Mouse (Mus musculus) T-helper 1 cell (primary cell): ENCODE data around the gene Jmy.
"Not testable (repeated sequence)": the region's sequence is repeated elsewhere in the genome, so short reads cannot be mapped to it uniquely, and the experiment has no call there.

ENCODE experiments used
- in situ Hi-C: fragments of 300-600 bp; cut with MboI, MseI; formaldehyde crosslinking; loops from one replicate; pipeline ENCODE4 v1.15.1; 2025; ENCODE audit warnings: high pct_unique_total_duplicates

Jmy gene

DNA sequence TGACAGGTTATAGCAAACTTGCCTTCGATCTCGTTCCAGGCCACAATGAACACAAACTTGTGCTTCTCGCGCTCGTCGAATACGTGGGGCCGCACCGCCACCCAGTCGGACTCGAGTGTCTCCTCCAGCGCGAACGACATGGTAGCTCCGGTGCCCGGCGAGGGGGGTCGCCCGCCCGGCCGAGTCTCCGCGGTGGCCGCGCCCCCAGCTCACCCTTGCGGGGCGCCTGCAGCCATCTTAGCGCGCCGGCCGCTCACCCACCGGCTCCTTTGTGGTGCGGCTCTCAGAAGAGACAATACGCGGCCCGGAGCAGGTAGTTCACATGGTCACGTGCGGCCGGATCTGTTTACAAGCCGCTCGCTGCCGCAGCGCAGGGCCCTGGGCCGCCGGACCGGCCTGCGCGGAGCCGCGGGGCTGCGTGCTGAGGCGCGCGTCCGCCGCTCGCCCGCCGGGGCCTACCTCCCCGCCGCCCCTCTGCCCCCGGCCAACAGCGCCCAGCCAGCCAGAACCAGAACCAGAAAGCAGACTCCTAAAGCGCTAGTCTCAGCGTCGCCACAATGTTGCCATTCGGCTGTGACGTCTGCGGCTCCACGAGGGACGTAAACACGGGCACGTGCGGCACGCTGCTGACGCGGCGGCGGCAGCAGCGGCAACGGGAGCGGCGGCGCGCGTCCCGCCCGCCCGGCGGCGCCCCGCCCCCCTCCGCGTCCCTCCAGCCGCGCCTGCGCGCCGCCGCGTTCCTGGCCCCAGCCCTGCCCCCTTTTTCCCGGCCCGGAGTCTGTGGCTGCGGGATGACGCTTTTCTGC is at the start of gene Jmy:
Gene Jmy (minus strand): TSS at position 642 of the 806 bp plus-strand sequence.
- in situ Hi-C loops, result no loop called here

DNA sequence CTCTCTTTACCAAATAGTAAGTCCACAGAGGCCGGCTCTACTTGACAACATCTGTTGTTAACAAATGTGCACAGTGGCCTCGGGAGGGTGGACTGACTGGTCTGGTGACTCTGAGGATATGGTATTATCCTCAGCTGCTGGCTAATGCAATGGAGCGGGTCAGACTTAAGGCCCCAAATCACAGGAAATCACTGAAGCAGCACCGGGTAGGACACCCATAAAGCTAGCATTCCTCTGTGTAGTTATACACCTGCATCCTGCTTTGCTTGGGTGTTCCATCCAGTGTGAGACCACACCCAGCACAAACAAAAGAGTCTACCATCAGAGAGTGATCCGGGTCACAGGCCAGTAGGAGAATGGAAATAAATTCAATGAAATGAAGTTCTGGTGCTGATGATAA is 48.0 kb upstream of the Jmy start:
- in situ Hi-C loops, result no loop called here

DNA sequence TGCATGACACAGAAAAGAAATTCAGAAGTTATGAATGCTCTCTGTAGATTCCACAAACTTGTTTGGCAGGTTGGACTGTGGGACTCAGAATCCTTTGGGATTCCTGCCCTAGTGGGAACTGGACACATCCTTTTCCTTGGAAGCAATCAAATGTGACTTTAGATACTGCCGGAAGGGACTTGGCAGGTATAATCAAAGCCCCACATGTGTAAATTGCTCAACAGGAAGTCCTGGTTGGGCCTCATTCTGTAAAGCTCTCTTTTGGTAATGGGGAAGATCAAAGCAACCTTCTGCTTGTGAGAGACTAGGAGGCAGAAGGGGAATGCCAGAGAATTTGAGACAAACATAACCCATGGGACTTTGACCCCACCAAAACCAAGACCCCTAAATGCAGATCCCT is 46.4 kb upstream of the Jmy start:
- in situ Hi-C loops, result no loop called here

DNA sequence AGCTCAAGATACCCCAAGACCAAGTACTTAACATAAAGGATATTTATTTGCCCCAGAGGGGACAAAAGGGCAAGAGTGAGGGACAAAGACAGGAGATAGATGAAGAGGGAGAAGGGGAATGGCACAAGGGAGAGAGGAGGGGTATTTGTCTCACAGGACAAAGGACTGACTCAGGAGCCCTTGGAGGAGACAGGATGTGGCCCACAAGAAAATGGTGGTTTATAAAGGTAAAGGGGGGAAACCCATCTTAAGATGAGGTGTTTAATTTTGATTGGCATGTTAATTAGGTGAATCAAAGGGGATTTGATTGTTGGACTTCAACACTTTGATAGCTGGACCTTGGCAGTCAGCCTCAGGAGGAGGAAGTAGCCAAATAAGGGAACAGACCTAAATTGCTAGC is 44.7 kb upstream of the Jmy start:
- in situ Hi-C loops, result no loop called here

DNA sequence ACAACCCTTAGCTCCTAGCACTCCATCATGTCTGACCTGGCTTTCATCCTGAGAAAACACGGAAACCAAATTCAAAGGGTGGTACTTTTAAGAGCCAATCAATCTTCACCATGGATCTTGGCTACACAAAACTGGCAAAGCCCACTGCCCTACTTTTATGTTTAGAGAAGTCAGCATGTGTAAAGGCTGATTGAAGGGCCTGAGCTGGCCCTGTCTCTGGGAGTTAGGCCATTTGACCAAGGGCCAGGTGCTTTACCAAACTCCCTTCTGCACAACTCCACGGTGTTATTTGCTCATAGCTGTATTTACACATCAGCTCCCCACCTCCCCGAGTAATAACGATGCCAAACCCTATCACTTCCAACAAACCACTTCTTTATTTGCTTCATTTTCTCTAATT is 39.7 kb upstream of the Jmy start:
- in situ Hi-C loops, result no loop called here

- in situ Hi-C loops, result no loop called here
Measured at GRCm38 (mm10) chr13:93518753-93519319, 19.2 kb upstream of the Jmy start.

- in situ Hi-C loops, result no loop called here
Measured at GRCm38 (mm10) chr13:93517223-93517622, 17.6 kb upstream of the Jmy start.

- in situ Hi-C loops, result no loop called here
Measured at GRCm38 (mm10) chr13:93514000-93514795, 14.6 kb upstream of the Jmy start.

- in situ Hi-C loops, result no loop called here
Measured at GRCm38 (mm10) chr13:93510447-93511180, 11.0 kb upstream of the Jmy start.

GRCm38 (mm10) chr13:93506920-93507319 is 7.3 kb upstream of the Jmy start:
- in situ Hi-C loops, result not testable (repeated sequence)

GRCm38 (mm10) chr13:93501724-93502123 is 2.1 kb upstream of the Jmy start:
- in situ Hi-C loops, result no loop called here

DNA sequence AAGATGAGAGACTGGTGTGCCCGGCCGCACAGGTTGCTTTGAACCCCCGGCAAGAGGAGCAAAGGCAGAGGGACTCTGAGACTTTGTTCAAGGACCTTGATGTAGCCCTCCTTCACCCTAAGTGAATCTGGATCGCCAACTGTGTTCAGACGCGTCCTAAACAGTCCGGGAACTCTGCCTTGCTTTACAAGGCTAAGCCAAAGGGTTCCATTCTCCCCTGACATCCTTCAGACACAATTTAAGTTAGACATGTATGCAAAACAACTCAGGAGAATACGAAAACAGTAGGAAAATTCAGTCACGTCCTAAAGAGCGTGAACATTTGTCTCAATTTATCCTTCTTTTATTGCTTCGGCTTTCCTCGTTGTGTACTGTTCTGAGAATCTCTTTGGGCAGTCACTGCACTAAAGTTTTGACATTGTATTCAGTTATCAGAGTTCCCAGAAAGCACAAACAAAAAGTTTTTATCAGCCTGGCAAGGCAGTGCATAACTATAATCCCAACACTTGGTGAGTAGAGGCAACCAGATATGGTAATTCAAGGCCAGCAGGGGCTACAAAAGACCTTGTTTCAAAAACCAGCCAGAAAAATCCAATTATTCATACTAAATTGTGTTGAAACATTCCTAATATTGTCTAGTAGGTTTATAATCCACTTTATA is 495 bp upstream of the Jmy start:
- in situ Hi-C loops, result no loop called here

GRCm38 (mm10) chr13:93498211-93499166 is 1.1 kb downstream of the Jmy start:
- in situ Hi-C loops, result no loop called here

- in situ Hi-C loops, result no loop called here
Measured at GRCm38 (mm10) chr13:93496977-93497376, 2.6 kb downstream of the Jmy start.

GRCm38 (mm10) chr13:93488510-93488909 is 11.1 kb downstream of the Jmy start:
- in situ Hi-C loops, result no loop called here

- in situ Hi-C loops, result no loop called here
Measured at GRCm38 (mm10) chr13:93487734-93488133, 11.9 kb downstream of the Jmy start.

GRCm38 (mm10) chr13:93484276-93484675 is 15.3 kb downstream of the Jmy start:
- in situ Hi-C loops, result loop anchor here (5.0 kb wide), 1 partner anchor 67 kb away; no protein-coding TSS in a partner anchor

- in situ Hi-C loops, result loop anchor here (5.0 kb wide), 1 partner anchor 64 kb away; no protein-coding TSS in a partner anchor
Measured at GRCm38 (mm10) chr13:93481110-93481509, 18.5 kb downstream of the Jmy start.

DNA sequence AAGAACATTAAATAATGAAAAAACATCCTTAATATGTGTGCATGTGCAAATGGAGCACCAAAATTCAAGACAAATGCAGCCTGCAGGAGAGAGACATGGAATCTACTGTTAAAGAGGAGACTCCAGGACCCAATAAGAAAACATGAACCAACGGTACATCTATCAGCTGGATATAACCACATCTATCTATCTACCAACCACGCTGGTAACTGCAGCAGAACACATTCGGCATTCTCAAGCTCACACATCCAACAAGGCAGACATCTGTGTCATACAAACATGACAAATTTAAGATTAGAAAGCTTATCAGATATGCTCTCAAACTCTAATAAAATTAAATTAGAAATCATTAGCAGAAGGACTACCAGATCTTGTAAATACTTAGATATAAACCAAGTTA is 21.3 kb downstream of the Jmy start:
- in situ Hi-C loops, result no loop called here

DNA sequence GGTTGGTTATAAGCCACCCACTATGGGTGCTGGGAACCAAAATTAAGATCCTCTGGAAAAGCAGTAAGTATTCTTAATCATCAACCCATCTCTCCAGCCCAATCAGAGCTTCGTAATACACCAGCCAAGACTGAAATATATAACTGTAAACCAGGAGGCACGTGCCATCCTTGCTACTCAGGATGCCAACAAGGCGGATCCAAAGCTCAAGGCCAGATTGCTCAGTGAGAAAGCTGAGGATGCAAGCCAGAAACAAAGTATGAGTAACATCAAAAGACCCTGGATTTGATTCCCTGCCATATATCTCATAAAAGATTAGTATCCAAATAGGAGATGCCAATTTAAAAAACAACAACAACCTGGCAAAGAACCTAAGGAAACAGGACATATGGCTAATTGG is 31.3 kb downstream of the Jmy start:
- in situ Hi-C loops, result no loop called here
